Mouse (Mus musculus): ENCODE data around the gene Gcsam. TPM values are rescaled to one million over a fixed set of nuclear protein-coding genes. Genes with fewer than 3 reads are reported as not detected.

Gene Gcsam
- total RNA-seq (2014; rRNA removed; ENCODE audit: low replicate concordance) (2.9 TPM in 1 of 2 replicates, not detected in the other), polyA plus RNA-seq (2015; fragmentation: Nextera tagmentation; extraction: Ambion mirVana) (0.08 and 0.26 TPM in 2 replicates)

GRCm38 (mm10) chr16:45610267-45610666, at the start of gene Gcsam:
TSS of gene Gcsam (plus strand) at chr16:45610380.
- Histone ChIP-seq H3K36me3 (replicated peaks; ENCODE audit: control insufficient read depth, insufficient read depth, low read length) (no peaks in the 10 kb centered on the region), H3K4me2 (ENCODE audit: low read depth, low read length) (no peak within 1 kb of the TSS), H3K9me3 (replicated peaks; ENCODE audit: control insufficient read depth, low read length) (no peaks in the 10 kb centered on the region), H3K4me3 (ENCODE audit: low read depth, low read length) (no peak within 1 kb of the TSS), H3K9ac (replicated peaks; ENCODE audit: low read depth, low read length) (no peak within 1 kb of the TSS), H3K27me3 (ENCODE audit: control insufficient read depth, insufficient read depth, low read length) (no peaks in the 10 kb centered on the region), H3K27ac (ENCODE audit: low read depth) (no peak within 1 kb of the TSS), H3K4me1 (ENCODE audit: control insufficient read depth, insufficient read depth) (no peaks in the 10 kb centered on the region)
- WGBS, result 62% methylated on average over 4 of the region's 4 CpGs
- TF ChIP-seq CTCF (IDR thresholded peaks at IDR 0.05; ENCODE audit: low read depth) (no peak), EP300 (IDR thresholded peaks at IDR 0.05; ENCODE audit: low read depth) (no peak)
- no peak for ATAC-seq (ENCODE audit: insufficient read depth, low read depth)
- DNase-seq (ENCODE audit: low spot score), result no peak

- no peak for TF ChIP-seq CTCF (IDR thresholded peaks at IDR 0.05; ENCODE audit: low read depth)
- no peak for TF ChIP-seq EP300 (IDR thresholded peaks at IDR 0.05; ENCODE audit: low read depth)
- Histone ChIP-seq H3K9me3 (replicated peaks; ENCODE audit: control insufficient read depth, low read length) (no peaks in the 10 kb centered on the region), H3K36me3 (replicated peaks; ENCODE audit: control insufficient read depth, insufficient read depth, low read length) (no peaks in the 10 kb centered on the region), H3K27me3 (ENCODE audit: control insufficient read depth, insufficient read depth, low read length) (no peaks in the 10 kb centered on the region), H3K4me1 (ENCODE audit: control insufficient read depth, insufficient read depth) (no peaks in the 10 kb centered on the region), H3K4me3 (ENCODE audit: low read depth, low read length) (no peak overlapping the region), H3K27ac (ENCODE audit: low read depth) (no peak overlapping the region), H3K4me2 (ENCODE audit: low read depth, low read length) (no peak overlapping the region), H3K9ac (replicated peaks; ENCODE audit: low read depth, low read length) (no peak overlapping the region)
- DNase-seq (ENCODE audit: low spot score) (no peak), ATAC-seq (ENCODE audit: insufficient read depth, low read depth) (no peak)
- WGBS, result 41% methylated on average over 3 of the region's 3 CpGs
Measured at GRCm38 (mm10) chr16:45561747-45562146, 48.4 kb upstream of the Gcsam start.

DNA sequence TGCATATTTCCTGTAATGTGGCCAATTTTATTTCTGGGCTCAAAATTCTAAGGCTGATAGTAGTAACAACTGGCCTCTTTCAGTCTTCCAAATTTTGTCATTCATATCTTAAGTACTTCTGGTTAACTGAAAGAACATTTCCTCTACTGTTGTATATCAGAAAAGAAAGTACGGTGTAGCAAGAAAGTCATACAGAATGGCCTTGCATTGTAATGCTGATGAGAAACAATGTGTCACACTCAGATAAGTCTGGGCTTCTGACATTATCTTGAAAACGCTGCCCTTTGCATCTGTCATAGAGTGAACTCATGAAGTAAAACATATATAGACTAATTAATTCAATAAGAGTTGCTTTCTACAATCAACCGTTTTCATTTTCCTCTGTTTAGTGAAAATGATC, 37.9 kb upstream of the Gcsam start:
- TF ChIP-seq CTCF (IDR thresholded peaks at IDR 0.05; ENCODE audit: low read depth) (no peak), EP300 (IDR thresholded peaks at IDR 0.05; ENCODE audit: low read depth) (no peak)
- no peak overlapping the region for H3K4me2 ChIP-seq (ENCODE audit: low read depth, low read length)
- no peak overlapping the region for H3K27ac ChIP-seq (ENCODE audit: low read depth)
- DNase-seq (ENCODE audit: low spot score) (no peak), ATAC-seq (ENCODE audit: insufficient read depth, low read depth) (no peak)
- H3K36me3 ChIP-seq (replicated peaks; ENCODE audit: control insufficient read depth, insufficient read depth, low read length), result no peaks in the 10 kb centered on the region
- WGBS, result 40% methylated on average over 3 of the region's 3 CpGs
- H3K4me1 ChIP-seq (ENCODE audit: control insufficient read depth, insufficient read depth), result 0 out of 2 replicates have a peak, but pooled peaks cover 4% of the 10 kb centered on the region
- no peak overlapping the region for H3K4me3 ChIP-seq (ENCODE audit: low read depth, low read length)
- no peak overlapping the region for H3K9ac ChIP-seq (replicated peaks; ENCODE audit: low read depth, low read length)
- no peaks in the 10 kb centered on the region for H3K9me3 ChIP-seq (replicated peaks; ENCODE audit: control insufficient read depth, low read length)
- no peaks in the 10 kb centered on the region for H3K27me3 ChIP-seq (ENCODE audit: control insufficient read depth, insufficient read depth, low read length)

- no peak for DNase-seq (ENCODE audit: low spot score)
- Histone ChIP-seq H3K4me3 (ENCODE audit: low read depth, low read length) (no peak overlapping the region), H3K36me3 (replicated peaks; ENCODE audit: control insufficient read depth, insufficient read depth, low read length) (no peaks in the 10 kb centered on the region), H3K4me2 (ENCODE audit: low read depth, low read length) (no peak overlapping the region), H3K27ac (ENCODE audit: low read depth) (no peak overlapping the region), H3K9ac (replicated peaks; ENCODE audit: low read depth, low read length) (no peak overlapping the region), H3K9me3 (replicated peaks; ENCODE audit: control insufficient read depth, low read length) (no peaks in the 10 kb centered on the region), H3K27me3 (ENCODE audit: control insufficient read depth, insufficient read depth, low read length) (no peaks in the 10 kb centered on the region), H3K4me1 (ENCODE audit: control insufficient read depth, insufficient read depth) (no peaks in the 10 kb centered on the region)
- no peak for ATAC-seq (ENCODE audit: insufficient read depth, low read depth)
- TF ChIP-seq CTCF (IDR thresholded peaks at IDR 0.05; ENCODE audit: low read depth) (no peak), EP300 (IDR thresholded peaks at IDR 0.05; ENCODE audit: low read depth) (no peak)
- WGBS, result 53% methylated on average over 12 of the region's 12 CpGs
Measured at GRCm38 (mm10) chr16:45579883-45580282, 30.3 kb upstream of the Gcsam start.

DNA sequence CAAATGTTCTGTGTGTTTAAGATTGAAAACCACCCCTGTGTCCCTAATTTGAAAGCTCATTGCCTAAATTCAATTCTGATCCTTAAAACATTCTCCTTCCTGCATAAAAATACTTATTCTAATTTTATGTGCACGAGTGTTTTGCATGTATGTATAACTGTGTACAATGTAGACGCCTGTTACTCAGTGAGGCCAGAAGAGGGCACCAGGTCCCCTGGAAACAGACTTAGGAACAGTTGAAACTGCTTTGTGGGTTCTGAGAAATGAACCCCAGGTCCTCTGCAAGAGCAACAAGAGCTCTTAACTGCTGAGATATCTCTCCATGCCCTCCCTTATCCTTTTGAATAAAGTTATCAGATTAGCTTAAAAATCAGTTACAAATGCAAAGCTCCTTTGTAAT, 27.7 kb upstream of the Gcsam start:
- Histone ChIP-seq H3K9me3 (replicated peaks; ENCODE audit: control insufficient read depth, low read length) (no peaks in the 10 kb centered on the region), H3K4me3 (ENCODE audit: low read depth, low read length) (no peak overlapping the region), H3K9ac (replicated peaks; ENCODE audit: low read depth, low read length) (no peak overlapping the region), H3K4me1 (ENCODE audit: control insufficient read depth, insufficient read depth) (no peaks in the 10 kb centered on the region), H3K36me3 (replicated peaks; ENCODE audit: control insufficient read depth, insufficient read depth, low read length) (no peaks in the 10 kb centered on the region), H3K4me2 (ENCODE audit: low read depth, low read length) (no peak overlapping the region), H3K27me3 (ENCODE audit: control insufficient read depth, insufficient read depth, low read length) (no peaks in the 10 kb centered on the region), H3K27ac (ENCODE audit: low read depth) (no peak overlapping the region)
- DNase-seq (ENCODE audit: low spot score) (no peak), ATAC-seq (ENCODE audit: insufficient read depth, low read depth) (no peak)
- peak; percentile 43 for TF ChIP-seq CTCF (IDR thresholded peaks at IDR 0.05; ENCODE audit: low read depth)
- TF ChIP-seq EP300 (IDR thresholded peaks at IDR 0.05; ENCODE audit: low read depth), result no peak
- WGBS, result 36% methylated on average over 2 of the region's 2 CpGs

DNA sequence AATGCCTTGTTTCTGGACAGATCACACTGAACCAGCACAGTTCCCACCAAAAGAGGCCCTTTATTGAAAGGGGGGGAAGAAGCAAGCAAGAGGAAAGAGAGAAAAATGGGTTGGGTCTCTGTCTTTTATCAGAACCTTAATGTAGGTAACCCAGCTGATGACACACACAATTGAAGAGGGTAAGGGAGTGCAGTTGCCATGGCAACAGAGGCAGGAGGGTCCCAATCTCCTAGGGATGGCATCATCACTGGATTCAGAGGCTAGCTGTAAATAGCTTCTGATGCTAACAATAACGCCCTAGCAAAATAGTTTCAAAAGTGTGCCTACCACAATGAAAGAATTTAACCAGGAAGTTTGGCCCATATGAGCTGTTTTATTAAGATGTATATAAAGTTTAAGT, 16.5 kb upstream of the Gcsam start:
- H3K4me1 ChIP-seq (ENCODE audit: control insufficient read depth, insufficient read depth), result no peaks in the 10 kb centered on the region
- WGBS, result 53% methylated on average over 1 of the region's 1 CpGs

More for the DNA sequence above, 16.5 kb upstream of the Gcsam start:
- H3K4me2 ChIP-seq (ENCODE audit: low read depth, low read length), result no peak overlapping the region
- DNase-seq (ENCODE audit: low spot score) (no peak), ATAC-seq (ENCODE audit: insufficient read depth, low read depth) (no peak)
- no peaks in the 10 kb centered on the region for H3K27me3 ChIP-seq (ENCODE audit: control insufficient read depth, insufficient read depth, low read length)
- H3K9me3 ChIP-seq (replicated peaks; ENCODE audit: control insufficient read depth, low read length), result no peaks in the 10 kb centered on the region
- H3K9ac ChIP-seq (replicated peaks; ENCODE audit: low read depth, low read length), result no peak overlapping the region
- H3K36me3 ChIP-seq (replicated peaks; ENCODE audit: control insufficient read depth, insufficient read depth, low read length), result no peaks in the 10 kb centered on the region
- no peak overlapping the region for H3K27ac ChIP-seq (ENCODE audit: low read depth)
- no peak for TF ChIP-seq EP300 (IDR thresholded peaks at IDR 0.05; ENCODE audit: low read depth)
- no peak for TF ChIP-seq CTCF (IDR thresholded peaks at IDR 0.05; ENCODE audit: low read depth)
- H3K4me3 ChIP-seq (ENCODE audit: low read depth, low read length), result no peak overlapping the region

Data from heart, postnatal 0 days (tissue).